Comparison of ENCODE assay signal across 14 mouse cellular contexts in the genomic region with DNA sequence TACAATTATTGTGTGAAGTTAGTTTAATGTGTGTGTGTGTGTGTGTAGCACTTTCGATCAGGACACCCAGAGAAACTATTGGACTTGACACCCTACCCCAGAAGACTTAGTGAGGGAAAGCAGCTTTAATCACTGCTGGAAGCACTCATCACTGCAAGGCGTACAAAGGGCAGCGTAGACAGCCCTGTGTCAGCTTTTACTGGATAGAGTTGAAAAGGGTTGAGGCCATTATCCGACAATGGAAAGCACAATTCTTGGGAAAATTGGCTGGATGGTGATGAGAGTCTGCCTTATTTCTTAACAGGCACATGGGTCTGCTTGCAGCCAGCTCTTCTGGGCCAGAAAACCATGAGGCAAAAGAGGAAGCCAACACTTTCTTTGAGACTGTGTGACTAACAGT. TPM values are rescaled to one million over a fixed set of nuclear protein-coding genes. Genes with fewer than 3 reads are reported as not detected.
A peak's percentile ranks its signal among the peaks of the same experiment; 100 is the strongest.
DNase-seq lines count a peak whose midpoint lies in the region; ATAC-seq lines count a peak whose summit lies in the region.
"Had no signal": no experiment of that assay in that cellular context is flagged by ENCODE, and none has a peak within 500 bp of the region (broad histone marks: within the 10 kb centered on the region; RNA-seq: fewer than 3 reads in every experiment).

No protein-coding gene starts in this region.

- ATAC-seq in embryonic facial prominence, embryonic 12.5 days (ENCODE audit: insufficient number of reproducible peaks, insufficient read depth, low FRiP score, low TSS enrichment) = no peak
- no peak for ATAC-seq in midbrain, embryonic 15.5 days (replicated peaks)
- no peak for ATAC-seq in neural tube, embryonic 13.5 days (ENCODE audit: low read depth)
- ATAC-seq: Patski had no signal

- H3K4me1 ChIP-seq in embryonic facial prominence, embryonic 12.5 days = no peaks in the 10 kb centered on the region; the same call in 1 of the 2 replicates
- H3K4me1 ChIP-seq in embryonic facial prominence, embryonic 10.5 days = peaks cover 15% of the 10 kb centered on the region
- H3K4me1 ChIP-seq in midbrain, embryonic 10.5 days = peaks cover 22% of the 10 kb centered on the region
- H3K4me1 ChIP-seq in midbrain, embryonic 15.5 days = peaks cover 20% of the 10 kb centered on the region
- H3K4me1 ChIP-seq in neural tube, embryonic 13.5 days (replicated peaks) = peaks cover 19% of the 10 kb centered on the region; the same call in 1 of the 2 replicates

- no peaks in the 10 kb centered on the region for H3K9me3 ChIP-seq in embryonic facial prominence, embryonic 12.5 days
- no peaks in the 10 kb centered on the region for H3K9me3 ChIP-seq in embryonic facial prominence, embryonic 10.5 days
- H3K9me3 ChIP-seq in midbrain, embryonic 10.5 days (replicated peaks) = no peaks in the 10 kb centered on the region
- no peaks in the 10 kb centered on the region for H3K9me3 ChIP-seq in midbrain, embryonic 15.5 days
- H3K9me3 ChIP-seq in neural tube, embryonic 13.5 days = no peaks in the 10 kb centered on the region

- WGBS in embryonic facial prominence, embryonic 12.5 days = 56% methylated on average over 4 of the region's 4 CpGs
- 54% methylated on average over 4 of the region's 4 CpGs for WGBS in embryonic facial prominence, embryonic 10.5 days
- 58% methylated on average over 4 of the region's 4 CpGs for WGBS in midbrain, embryonic 10.5 days
- 48% methylated on average over 4 of the region's 4 CpGs for WGBS in midbrain, embryonic 15.5 days
- 49% methylated on average over 4 of the region's 4 CpGs for WGBS in neural tube, embryonic 13.5 days

- peak overlapping the region; percentile 63; the same call in 1 of the 2 replicates for H3K4me2 ChIP-seq in embryonic facial prominence, embryonic 12.5 days (replicated peaks)
- no peak overlapping the region for H3K4me2 ChIP-seq in midbrain, embryonic 15.5 days
- peak overlapping the region; percentile 75; the same call in 1 of the 2 replicates for H3K4me2 ChIP-seq in neural tube, embryonic 13.5 days

- no peaks in the 10 kb centered on the region for H3K27me3 ChIP-seq in embryonic facial prominence, embryonic 12.5 days
- H3K27me3 ChIP-seq in embryonic facial prominence, embryonic 10.5 days (replicated peaks; ENCODE audit: low read depth, poor library complexity, severe bottlenecking) = peaks cover 17% of the 10 kb centered on the region
- peaks cover 26% of the 10 kb centered on the region for H3K27me3 ChIP-seq in midbrain, embryonic 10.5 days (ENCODE audit: low read depth, poor library complexity, severe bottlenecking)
- H3K27me3 ChIP-seq in midbrain, embryonic 15.5 days (replicated peaks) = no peaks in the 10 kb centered on the region
- no peaks in the 10 kb centered on the region for H3K27me3 ChIP-seq in neural tube, embryonic 13.5 days

- no peak overlapping the region for H3K4me3 ChIP-seq in embryonic facial prominence, embryonic 12.5 days
- no peak overlapping the region for H3K4me3 ChIP-seq in embryonic facial prominence, embryonic 10.5 days
- peak overlapping the region; percentile 92; the same call in 1 of the 2 replicates for H3K4me3 ChIP-seq in midbrain, embryonic 10.5 days
- no peak overlapping the region for H3K4me3 ChIP-seq in midbrain, embryonic 15.5 days
- no peak overlapping the region for H3K4me3 ChIP-seq in neural tube, embryonic 13.5 days

- no peak overlapping the region for H3K27ac ChIP-seq in embryonic facial prominence, embryonic 12.5 days
- H3K27ac ChIP-seq in embryonic facial prominence, embryonic 10.5 days (replicated peaks) = no peak overlapping the region
- H3K27ac ChIP-seq in midbrain, embryonic 10.5 days (replicated peaks) = no peak overlapping the region
- no peak overlapping the region for H3K27ac ChIP-seq in midbrain, embryonic 15.5 days
- H3K27ac ChIP-seq in neural tube, embryonic 13.5 days (replicated peaks) = no peak overlapping the region

- no peak for DNase-seq in embryonic facial prominence, embryonic 10.5 days (ENCODE audit: low spot score)
- DNase-seq in kidney, adult 9 months = peak; percentile 42
- no peak for DNase-seq in kidney, adult 18-20 months
- no peak for DNase-seq in midbrain, embryonic 10.5 days (ENCODE audit: low spot score)
- DNase-seq in spleen, postnatal 36 days (ENCODE audit: low spot score in 2 of 2) = no peak
- DNase-seq: cerebellum, adult 9-10 months; embryo, embryonic 11 days; forebrain, postnatal 0 days; gastrocnemius, postnatal 10 days; right cerebral cortex, adult 18-20 months had no signal

- no peak overlapping the region for H3K9ac ChIP-seq in embryonic facial prominence, embryonic 12.5 days
- no peak overlapping the region for H3K9ac ChIP-seq in midbrain, embryonic 15.5 days
- H3K9ac ChIP-seq in neural tube, embryonic 13.5 days = no peak overlapping the region

- H3K36me3 ChIP-seq in embryonic facial prominence, embryonic 12.5 days = no peaks in the 10 kb centered on the region
- H3K36me3 ChIP-seq in embryonic facial prominence, embryonic 10.5 days (replicated peaks) = peaks cover 10% of the 10 kb centered on the region; the same call in 1 of the 2 replicates
- peaks cover 11% of the 10 kb centered on the region; the same call in 1 of the 2 replicates for H3K36me3 ChIP-seq in midbrain, embryonic 10.5 days
- H3K36me3 ChIP-seq in midbrain, embryonic 15.5 days (replicated peaks) = no peaks in the 10 kb centered on the region
- H3K36me3 ChIP-seq in neural tube, embryonic 13.5 days = no peaks in the 10 kb centered on the region

RNA-seq across cellular contexts. Expression of gene Fam20b, which starts 1.2 kb away (rescaled TPM):
- 26.0 and 26.2 TPM in 2 replicates for polyA plus RNA-seq in embryonic facial prominence, embryonic 12.5 days (2016; fragmentation: Nextera tagmentation; extraction: Ambion mirVana)
- polyA plus RNA-seq in embryonic facial prominence, embryonic 10.5 days (2016; fragmentation: Nextera tagmentation; extraction: Ambion mirVana) = 17.8 and 18.0 TPM in 2 replicates
- polyA plus RNA-seq in midbrain, embryonic 10.5 days (2016; fragmentation: Nextera tagmentation; extraction: Ambion mirVana) = 16.6 and 19.9 TPM in 2 replicates
- polyA plus RNA-seq in midbrain, embryonic 15.5 days (2015; fragmentation: Nextera tagmentation; extraction: Ambion mirVana) = 34.2 and 34.7 TPM in 2 replicates
- polyA plus RNA-seq in neural tube, embryonic 13.5 days (2015; fragmentation: Nextera tagmentation; extraction: Ambion mirVana) = 27.6 and 28.2 TPM in 2 replicates

RNA-seq across cellular contexts. Expression of gene Tor3a, which starts 45.9 kb away (rescaled TPM):
- 4.2 and 5.2 TPM in 2 replicates for polyA plus RNA-seq in embryonic facial prominence, embryonic 12.5 days (2016; fragmentation: Nextera tagmentation; extraction: Ambion mirVana)
- 3.5 and 4.6 TPM in 2 replicates for polyA plus RNA-seq in embryonic facial prominence, embryonic 10.5 days (2016; fragmentation: Nextera tagmentation; extraction: Ambion mirVana)
- 6.1 and 6.9 TPM in 2 replicates for polyA plus RNA-seq in midbrain, embryonic 10.5 days (2016; fragmentation: Nextera tagmentation; extraction: Ambion mirVana)
- polyA plus RNA-seq in midbrain, embryonic 15.5 days (2015; fragmentation: Nextera tagmentation; extraction: Ambion mirVana) = 2.5 and 4.3 TPM in 2 replicates
- polyA plus RNA-seq in neural tube, embryonic 13.5 days (2015; fragmentation: Nextera tagmentation; extraction: Ambion mirVana) = 2.4 and 3.2 TPM in 2 replicates
